Mouse (Mus musculus): ENCODE measurements around the gene Pcbp2.

DNA sequence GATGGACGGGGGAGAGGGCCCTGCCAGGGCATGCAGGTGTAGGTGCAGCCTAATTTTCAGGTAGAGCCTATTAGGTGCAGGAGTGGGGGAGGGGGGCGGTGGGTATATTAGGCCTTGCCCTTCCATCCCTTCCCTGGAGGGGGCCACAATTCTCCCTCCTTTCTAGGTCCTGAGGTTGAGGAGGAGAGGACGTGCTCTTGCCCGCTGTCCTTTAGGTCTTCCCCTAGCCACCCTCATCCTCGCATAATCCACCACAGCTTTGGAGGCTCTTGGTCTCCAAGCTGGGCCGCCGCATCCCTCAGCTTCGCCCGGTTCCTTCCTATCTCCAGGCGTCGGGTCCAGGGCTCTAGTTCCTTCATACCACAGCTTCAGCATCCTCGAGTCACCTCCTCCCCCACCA lies 46.0 kb downstream of the Pcbp2 start:
- TF ChIP-seq POLR2A (IDR thresholded peaks at IDR 0.05; ENCODE audit: insufficient read length, low read depth) (no peak), MYOD1 (IDR thresholded peaks at IDR 0.05; ENCODE audit: control insufficient read depth in 1 of 3, insufficient read length in 2 of 3, low read depth in 2 of 3) (no peak), TCF12 (IDR thresholded peaks at IDR 0.05; ENCODE audit: insufficient read depth, poor library complexity, severe bottlenecking) (no peak), E2F4 (IDR thresholded peaks at IDR 0.05; ENCODE audit: insufficient read depth) (no peak)
